Mouse (Mus musculus) layer of hippocampus, adult 8-10 months (tissue): ENCODE data around the gene Hmgxb4. TPM values are rescaled to one million over a fixed set of nuclear protein-coding genes. Genes with fewer than 3 reads are reported as not detected.
"Not testable (repeated sequence)": the region's sequence is repeated elsewhere in the genome, so short reads cannot be mapped to it uniquely, and the experiment has no call there.

ENCODE experiments used
- DNase-seq, 2 experiments: peaks; one replicate each; pipeline ENCODE4 v3.0.0; 2022; ENCODE audit warnings: low spot score in 2 of 2
- total RNA-seq, 4 experiments: library from RNA; stranded (reverse); gene quantifications; 2 replicates each; pipeline ENCODE4 v1.2.4; 2022

Hmgxb4 gene
- total RNA-seq, result 10 to 100 TPM; 26.2 to 29.8 (median 27.6) TPM

DNA sequence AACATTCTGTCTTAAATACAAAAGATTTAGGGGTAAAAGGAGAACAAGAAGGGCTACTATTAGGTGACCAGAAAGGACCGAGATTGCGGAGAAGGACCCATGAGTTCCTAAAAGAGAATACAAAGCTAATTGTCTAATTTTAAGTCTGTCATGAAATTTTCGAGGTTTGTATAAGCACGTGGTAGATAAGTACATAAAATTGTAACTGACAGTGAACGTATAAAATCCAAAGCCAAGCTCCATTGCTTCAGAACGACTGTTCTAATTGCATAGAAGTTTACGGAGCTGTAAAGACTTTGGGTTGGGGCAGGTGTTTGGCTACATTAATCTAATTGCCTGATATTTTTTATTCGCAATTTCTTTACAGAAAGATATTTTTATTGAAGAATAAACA, at the start of gene Hmgxb4:
TSS of gene Hmgxb4 (plus strand) at position 276 of the 394 bp plus-strand sequence.
- no peak for DNase-seq

GRCm38 (mm10) chr8:74949445-74949844, 43.7 kb upstream of the Hmgxb4 start:
- no peak for DNase-seq

GRCm38 (mm10) chr8:74963983-74964382, 29.2 kb upstream of the Hmgxb4 start:
- DNase-seq, result no peak

GRCm38 (mm10) chr8:74970286-74970685, 22.9 kb upstream of the Hmgxb4 start:
- DNase-seq, result not testable (repeated sequence)

GRCm38 (mm10) chr8:74971636-74972035, 21.5 kb upstream of the Hmgxb4 start:
- no peak for DNase-seq

GRCm38 (mm10) chr8:74972322-74972883, 20.8 kb upstream of the Hmgxb4 start:
- DNase-seq, result no peak

- no peak for DNase-seq
Observed at GRCm38 (mm10) chr8:74973121-74973869, 19.9 kb upstream of the Hmgxb4 start.

DNA sequence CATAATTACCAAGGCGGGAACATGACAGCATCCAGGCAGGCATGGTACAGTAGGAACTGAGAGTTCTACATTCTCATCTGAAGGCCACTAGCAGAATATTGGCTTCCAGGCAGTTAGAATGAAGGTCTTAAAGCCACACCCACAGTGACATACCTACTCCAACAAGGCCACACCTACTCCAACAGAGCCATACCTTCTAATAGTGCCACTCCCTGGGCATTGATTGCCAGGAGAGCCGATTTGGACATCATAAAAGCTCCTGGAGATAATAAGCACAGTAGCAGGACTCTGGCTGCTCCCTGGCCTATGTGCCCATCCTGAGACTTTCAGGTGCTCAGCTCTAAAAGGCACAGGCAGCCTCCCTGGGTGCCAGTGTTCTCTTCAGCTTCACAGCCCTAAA, 19.3 kb upstream of the Hmgxb4 start:
- DNase-seq, result no peak

- no peak for DNase-seq
Observed at GRCm38 (mm10) chr8:74977427-74977826, 15.7 kb upstream of the Hmgxb4 start.

GRCm38 (mm10) chr8:74980060-74980710, 13.0 kb upstream of the Hmgxb4 start:
- no peak for DNase-seq

DNA sequence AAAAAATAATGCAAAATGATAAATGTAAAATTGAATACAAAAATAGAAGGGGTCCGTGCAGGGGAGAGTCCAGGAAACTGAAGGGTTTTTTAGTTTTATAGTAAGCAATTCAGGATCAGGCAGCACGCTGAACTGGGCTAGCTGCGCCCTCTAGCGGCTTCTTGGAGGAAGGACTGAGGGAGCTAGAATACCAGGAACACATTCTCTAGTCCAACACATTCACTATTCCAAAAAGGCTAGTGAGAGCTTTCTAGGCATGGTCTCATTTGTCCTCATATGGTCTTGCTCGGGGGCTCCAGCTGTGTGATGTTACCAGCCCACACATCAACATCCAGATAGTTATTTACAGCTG, 12.5 kb upstream of the Hmgxb4 start:
- DNase-seq, result peak in 1 of 2 experiments; percentile 49

GRCm38 (mm10) chr8:74981809-74982208, 11.3 kb upstream of the Hmgxb4 start:
- no peak for DNase-seq

DNA sequence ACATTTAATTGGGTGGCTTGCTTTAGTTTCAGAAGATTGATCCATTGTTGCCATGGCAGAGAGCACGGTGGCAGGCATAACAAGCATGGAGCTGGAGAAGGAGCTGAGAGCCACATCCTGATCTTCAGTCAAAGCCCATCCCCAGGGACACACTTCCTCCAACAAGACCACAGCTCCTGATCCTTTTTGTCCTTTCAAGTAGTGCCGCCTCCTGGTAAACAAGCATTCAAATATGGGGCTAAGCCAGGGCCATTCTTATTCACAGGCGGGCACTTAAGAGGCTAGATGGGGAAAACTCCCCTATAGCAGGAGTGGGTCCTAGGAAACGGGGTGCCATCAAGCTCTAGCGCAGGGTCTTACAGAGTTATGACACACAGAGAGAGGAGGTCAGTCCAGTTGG, 5.7 kb upstream of the Hmgxb4 start:
- DNase-seq, result no peak

DNA sequence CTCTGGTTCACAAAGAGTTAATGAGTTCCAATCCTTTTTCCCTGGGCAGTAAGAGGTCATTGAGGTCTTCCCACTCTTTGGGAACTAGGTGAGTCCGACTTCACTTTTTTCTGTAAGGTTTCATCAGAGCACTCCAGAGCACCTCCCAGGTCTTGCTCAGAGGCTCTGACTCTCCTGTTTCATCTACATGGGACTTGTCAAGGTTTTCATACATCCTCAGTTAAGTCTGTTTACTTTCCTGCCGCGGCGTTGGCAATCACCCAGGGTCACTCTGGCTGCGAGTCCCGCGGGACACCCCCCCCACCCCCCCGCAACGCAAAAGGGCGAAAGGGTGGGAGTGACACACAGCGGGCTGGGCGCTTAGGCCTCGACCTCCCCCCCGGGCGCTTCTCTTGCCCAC, 3.1 kb upstream of the Hmgxb4 start:
- DNase-seq, result no peak

DNA sequence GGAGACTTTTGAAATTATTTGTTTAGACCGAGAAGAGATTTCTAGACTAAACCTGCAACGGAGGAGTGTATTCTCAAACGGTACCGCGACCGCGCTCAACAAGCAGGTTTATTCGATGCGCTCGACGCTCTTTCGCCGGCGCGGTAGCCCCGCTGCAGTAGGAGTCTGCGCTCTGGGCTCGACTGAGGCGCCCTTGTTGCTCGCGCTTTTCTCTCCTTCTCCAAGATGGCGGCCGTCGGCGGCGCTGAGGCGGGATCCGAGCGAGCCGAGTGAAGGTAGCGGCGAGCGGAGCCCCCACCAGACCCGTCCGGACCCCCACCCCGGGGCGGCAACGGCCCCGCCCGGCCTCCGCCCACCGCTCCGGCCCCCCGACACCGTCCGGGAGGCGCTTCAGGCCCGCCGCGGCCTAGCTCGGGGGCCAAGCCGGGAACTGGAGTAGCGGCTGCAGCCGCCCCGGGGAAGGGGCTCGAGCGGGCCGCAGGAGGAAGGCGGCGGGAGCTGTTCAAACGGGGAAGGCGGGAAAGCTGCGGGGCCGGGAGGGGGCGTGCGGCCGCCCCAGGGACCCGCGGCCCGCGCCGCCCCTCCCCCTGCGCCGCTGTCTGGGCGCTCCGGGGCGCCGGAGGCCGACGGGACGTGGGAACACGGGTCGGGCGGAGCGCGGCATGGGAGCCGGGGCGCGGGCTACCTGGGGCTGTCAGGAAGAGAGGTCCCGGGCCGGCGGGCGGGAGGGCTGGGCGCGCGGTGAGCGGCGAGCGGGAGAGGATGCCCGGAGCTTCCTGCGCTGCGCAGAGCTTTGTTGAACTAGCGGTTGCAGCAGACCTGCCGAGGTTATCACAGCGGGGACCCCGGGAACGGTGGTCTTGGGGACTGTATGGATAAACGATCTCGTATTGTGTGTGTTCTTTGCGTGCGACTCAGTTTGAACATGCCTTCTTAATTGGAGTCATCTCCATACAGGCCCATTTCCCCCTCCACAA, 607 bp downstream of the Hmgxb4 start:
- DNase-seq, result peak; percentile 53 to 82

DNA sequence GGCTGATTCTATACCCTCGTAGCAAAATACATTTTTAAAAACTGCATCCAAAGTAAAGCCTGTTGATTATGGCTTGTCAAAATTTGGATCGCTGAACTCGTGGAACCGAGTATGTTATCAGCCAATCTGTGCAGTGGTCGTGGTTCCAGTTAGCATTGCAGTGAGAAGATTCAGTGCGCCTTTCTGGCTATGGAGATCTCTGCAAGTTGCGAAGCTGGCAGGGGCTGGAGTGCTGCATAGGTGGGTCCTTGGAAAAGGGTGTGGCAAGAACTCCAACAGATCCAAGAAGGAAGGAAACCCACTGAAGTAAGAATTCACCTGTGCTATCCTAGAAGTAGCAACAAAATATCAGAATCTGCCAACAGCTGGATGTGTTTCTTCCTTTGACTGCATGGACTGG, 1.4 kb downstream of the Hmgxb4 start:
- DNase-seq, result no peak

GRCm38 (mm10) chr8:75000431-75000830, 7.3 kb downstream of the Hmgxb4 start:
- no peak for DNase-seq

GRCm38 (mm10) chr8:75008826-75009225, 15.7 kb downstream of the Hmgxb4 start:
- no peak for DNase-seq

DNA sequence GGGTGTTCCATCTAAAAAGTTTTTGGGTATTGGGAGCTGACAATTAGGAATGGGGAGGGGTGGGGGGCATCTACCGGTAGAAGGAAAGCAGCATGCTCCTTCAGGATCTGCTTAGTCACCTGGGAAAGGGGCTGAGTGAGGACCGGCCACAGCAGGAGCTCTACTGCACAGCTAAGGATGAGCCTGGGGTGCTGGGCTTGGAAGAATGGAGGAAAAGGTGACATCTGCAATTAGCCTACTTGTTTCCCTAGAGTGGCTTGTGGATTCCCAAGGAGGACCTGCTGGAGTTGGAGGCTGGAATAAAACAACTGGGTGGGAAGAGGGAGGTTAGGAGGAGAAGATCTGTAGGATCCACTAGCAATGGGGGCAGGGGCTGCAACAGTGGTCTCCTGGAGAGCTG, 20.4 kb downstream of the Hmgxb4 start:
- no peak for DNase-seq

DNA sequence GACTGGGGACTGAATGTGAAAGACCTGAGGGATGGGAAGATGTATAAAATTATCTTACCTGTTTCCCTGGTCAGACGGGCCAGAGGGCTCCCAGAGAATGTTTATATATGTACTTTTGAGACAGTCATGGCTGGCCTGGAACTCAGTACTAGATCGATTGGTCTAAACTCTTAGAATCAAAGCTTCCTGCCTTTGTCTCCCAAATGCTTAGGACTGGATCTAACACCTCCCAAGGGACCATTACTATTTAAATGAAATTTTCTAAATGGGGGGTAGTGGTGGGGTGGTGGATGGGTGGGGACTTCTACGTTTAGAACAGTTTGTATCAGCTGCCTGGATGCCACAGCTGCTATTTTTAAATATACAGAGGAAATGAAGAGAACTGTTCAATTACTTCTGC, 20.8 kb downstream of the Hmgxb4 start:
- no peak for DNase-seq

- DNase-seq, result no peak
Observed at GRCm38 (mm10) chr8:75015981-75016380, 22.8 kb downstream of the Hmgxb4 start.

DNA sequence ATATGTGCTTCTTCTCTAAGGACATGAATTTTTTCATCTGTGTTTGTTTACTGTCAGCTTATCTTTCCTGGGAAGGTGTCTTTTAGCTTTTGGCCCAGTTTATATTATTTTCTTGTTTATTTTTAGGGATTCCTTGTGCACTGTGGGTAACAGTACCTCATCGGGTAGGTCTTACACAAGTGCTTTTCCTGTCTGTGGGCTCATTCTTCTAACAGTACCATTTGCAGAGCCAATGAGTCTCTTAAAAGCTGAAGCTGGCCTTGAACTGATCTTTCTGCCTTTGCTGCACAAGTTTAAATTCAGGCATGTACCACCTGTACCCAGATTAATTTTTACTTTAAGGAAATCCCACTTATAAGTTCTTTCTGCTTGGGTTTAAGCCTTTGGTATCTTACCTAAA, 23.3 kb downstream of the Hmgxb4 start:
- no peak for DNase-seq
